Mouse (Mus musculus): ENCODE measurements around the gene Rap1a. TPM values are rescaled to one million over a fixed set of nuclear protein-coding genes. Genes with fewer than 3 reads are reported as not detected.
"Not testable (repeated sequence)": the region's sequence is repeated elsewhere in the genome, so short reads cannot be mapped to it uniquely, and the experiment has no call there.

Gene Rap1a
- polyA plus RNA-seq, 1 experiment from 2014 or later, result 98.9 TPM

DNA sequence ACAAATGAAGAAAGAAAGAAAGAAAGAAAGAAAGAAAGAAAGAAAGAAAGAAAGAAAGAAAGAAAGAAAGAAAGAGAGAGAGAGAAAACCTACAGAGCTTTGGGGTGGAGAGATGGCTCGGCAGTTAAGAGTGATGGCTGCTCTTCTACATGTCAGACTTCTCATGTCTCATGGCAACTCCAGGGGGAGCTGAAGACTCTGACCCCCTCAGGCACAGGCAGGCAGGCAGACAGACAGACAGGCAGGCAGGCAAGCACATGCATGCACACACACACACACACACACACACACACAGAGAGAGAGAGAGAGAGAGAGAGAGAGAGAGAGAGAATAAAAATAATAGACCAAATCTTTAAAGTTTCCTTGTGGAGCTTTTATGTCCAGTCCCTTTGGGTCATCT is 100.3 kb downstream of the Rap1a start:
- Histone ChIP-seq H3K27me3 (ENCODE audit: control insufficient read depth, insufficient read depth, low read depth, low read length) (peaks cover 19% of the 10 kb centered on the region), H3K4me2 (ENCODE audit: low read depth, low read length) (peak overlapping the region; percentile 8; the same call in 1 of the 2 replicates), H3K4me1 (ENCODE audit: control insufficient read depth, low read depth, low read length) (peaks cover 61% of the 10 kb centered on the region), H3K9ac (ENCODE audit: low read depth, low read length) (peak overlapping the region; percentile 38)
- ATAC-seq (ENCODE audit: low read depth); H3K36me3 ChIP-seq (ENCODE audit: control insufficient read depth, insufficient read depth); H3K27ac ChIP-seq (ENCODE audit: low read length); H3K4me3 ChIP-seq (ENCODE audit: low read depth, low read length); H3K9me3 ChIP-seq (replicated peaks; ENCODE audit: control insufficient read depth, low read length): not testable (repeated sequence)
- 19% methylated on average over 1 of the region's 1 CpGs for WGBS (ENCODE audit: insufficient replicate concordance)

DNA sequence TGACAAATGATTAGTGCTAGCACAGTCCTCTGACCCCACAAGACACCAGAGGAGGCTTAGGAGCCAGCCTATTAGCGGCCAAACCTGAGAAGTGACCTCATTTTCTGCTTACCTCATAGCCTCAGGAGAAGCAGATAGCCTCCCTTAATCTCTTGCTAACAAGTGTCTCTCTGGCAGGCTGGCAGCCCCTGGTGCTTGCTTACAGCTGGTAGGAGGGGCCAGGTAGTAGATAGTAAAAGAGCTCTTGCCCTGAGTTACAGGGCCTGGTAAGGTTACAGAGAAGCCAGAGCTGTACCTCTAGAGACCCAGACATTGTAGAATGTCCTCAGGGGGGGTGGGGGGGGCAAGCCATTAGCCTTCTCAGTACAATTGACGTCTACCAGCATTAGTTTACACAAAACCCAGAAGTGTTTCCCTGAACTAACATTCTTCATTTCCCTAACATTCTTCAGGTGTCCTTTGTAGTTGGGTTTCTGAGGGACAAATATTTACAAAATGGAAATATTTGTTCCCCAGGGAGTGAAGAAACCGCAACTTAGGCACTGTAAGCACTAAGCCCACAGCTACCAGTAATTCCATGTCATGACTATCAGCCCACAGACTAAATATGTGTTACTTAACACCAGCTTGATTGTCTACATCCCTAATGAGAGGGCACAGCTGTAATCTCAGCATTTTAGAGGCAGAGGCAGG is 101.7 kb downstream of the Rap1a start:
- Histone ChIP-seq H3K4me3 (ENCODE audit: low read depth, low read length) (no peak overlapping the region), H3K9ac (ENCODE audit: low read depth, low read length) (peak overlapping the region; percentile 32; the same call in 1 of the 2 replicates), H3K9me3 (replicated peaks; ENCODE audit: control insufficient read depth, low read length) (no peaks in the 10 kb centered on the region), H3K27me3 (ENCODE audit: control insufficient read depth, insufficient read depth, low read depth, low read length) (peaks cover 27% of the 10 kb centered on the region), H3K4me2 (ENCODE audit: low read depth, low read length) (peak overlapping the region; percentile 36), H3K36me3 (ENCODE audit: control insufficient read depth, insufficient read depth) (no peaks in the 10 kb centered on the region), H3K4me1 (ENCODE audit: control insufficient read depth, low read depth, low read length) (peaks cover 51% of the 10 kb centered on the region), H3K27ac (ENCODE audit: low read length) (peak overlapping the region; percentile 89)
- ATAC-seq (ENCODE audit: low read depth), result peak; percentile 93
- 37% methylated on average over 3 of the region's 3 CpGs for WGBS (ENCODE audit: insufficient replicate concordance)

DNA sequence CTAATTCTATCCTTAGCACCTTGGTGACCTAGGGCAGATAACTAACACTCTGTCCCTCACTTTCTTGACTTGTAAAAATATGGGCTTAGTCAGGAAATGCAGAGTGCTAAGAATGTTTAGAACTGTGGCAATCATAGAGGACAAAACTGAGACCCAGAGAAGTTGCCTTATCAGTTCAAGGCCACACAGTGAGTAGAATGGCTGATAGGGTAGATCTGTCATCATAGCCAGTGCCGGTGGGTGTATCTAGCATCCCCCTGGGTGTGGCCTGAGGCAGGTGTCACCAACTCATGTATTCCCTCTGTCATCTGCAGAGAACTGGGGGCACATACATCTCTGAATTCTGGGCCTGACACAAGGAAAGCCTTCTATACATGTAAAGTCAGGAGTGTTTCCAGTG is 102.8 kb downstream of the Rap1a start:
- Histone ChIP-seq H3K4me3 (ENCODE audit: low read depth, low read length) (no peak overlapping the region), H3K4me2 (ENCODE audit: low read depth, low read length) (peak overlapping the region; percentile 36), H3K27me3 (ENCODE audit: control insufficient read depth, insufficient read depth, low read depth, low read length) (peaks cover 34% of the 10 kb centered on the region), H3K9ac (ENCODE audit: low read depth, low read length) (peak overlapping the region; percentile 32; the same call in 1 of the 2 replicates), H3K9me3 (replicated peaks; ENCODE audit: control insufficient read depth, low read length) (no peaks in the 10 kb centered on the region), H3K27ac (ENCODE audit: low read length) (peak overlapping the region; percentile 89), H3K36me3 (ENCODE audit: control insufficient read depth, insufficient read depth) (no peaks in the 10 kb centered on the region), H3K4me1 (ENCODE audit: control insufficient read depth, low read depth, low read length) (peaks cover 42% of the 10 kb centered on the region)
- ATAC-seq (ENCODE audit: low read depth), result peak; percentile 60
- 19% methylated on average over 1 of the region's 1 CpGs for WGBS (ENCODE audit: insufficient replicate concordance)

DNA sequence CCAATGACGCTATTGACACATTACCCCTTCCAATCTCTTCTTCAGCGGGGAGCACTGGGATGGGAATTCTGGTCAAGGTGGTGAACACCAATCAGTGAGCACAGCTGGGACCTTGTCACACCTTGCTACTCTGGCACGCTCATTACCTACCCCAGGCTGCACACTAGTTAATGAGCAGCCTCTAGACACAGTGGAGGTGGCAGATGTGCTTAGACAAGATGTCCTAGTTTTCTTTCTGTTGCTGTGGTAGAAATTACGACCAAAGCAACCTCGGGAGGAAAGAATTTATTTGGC is 104.0 kb downstream of the Rap1a start:
- WGBS (ENCODE audit: insufficient replicate concordance), result 67% methylated on average over 5 of the region's 5 CpGs
- ATAC-seq (ENCODE audit: low read depth), result no peak
- no peaks in the 10 kb centered on the region for H3K9me3 ChIP-seq (replicated peaks; ENCODE audit: control insufficient read depth, low read length)
- no peak overlapping the region for H3K4me3 ChIP-seq (ENCODE audit: low read depth, low read length)
- no peak overlapping the region for H3K9ac ChIP-seq (ENCODE audit: low read depth, low read length)
- H3K27me3 ChIP-seq (ENCODE audit: control insufficient read depth, insufficient read depth, low read depth, low read length), result peaks cover 41% of the 10 kb centered on the region
- H3K4me2 ChIP-seq (ENCODE audit: low read depth, low read length), result no peak overlapping the region
- H3K4me1 ChIP-seq (ENCODE audit: control insufficient read depth, low read depth, low read length), result peaks cover 36% of the 10 kb centered on the region
- no peaks in the 10 kb centered on the region for H3K36me3 ChIP-seq (ENCODE audit: control insufficient read depth, insufficient read depth)
- no peak overlapping the region for H3K27ac ChIP-seq (ENCODE audit: low read length)

DNA sequence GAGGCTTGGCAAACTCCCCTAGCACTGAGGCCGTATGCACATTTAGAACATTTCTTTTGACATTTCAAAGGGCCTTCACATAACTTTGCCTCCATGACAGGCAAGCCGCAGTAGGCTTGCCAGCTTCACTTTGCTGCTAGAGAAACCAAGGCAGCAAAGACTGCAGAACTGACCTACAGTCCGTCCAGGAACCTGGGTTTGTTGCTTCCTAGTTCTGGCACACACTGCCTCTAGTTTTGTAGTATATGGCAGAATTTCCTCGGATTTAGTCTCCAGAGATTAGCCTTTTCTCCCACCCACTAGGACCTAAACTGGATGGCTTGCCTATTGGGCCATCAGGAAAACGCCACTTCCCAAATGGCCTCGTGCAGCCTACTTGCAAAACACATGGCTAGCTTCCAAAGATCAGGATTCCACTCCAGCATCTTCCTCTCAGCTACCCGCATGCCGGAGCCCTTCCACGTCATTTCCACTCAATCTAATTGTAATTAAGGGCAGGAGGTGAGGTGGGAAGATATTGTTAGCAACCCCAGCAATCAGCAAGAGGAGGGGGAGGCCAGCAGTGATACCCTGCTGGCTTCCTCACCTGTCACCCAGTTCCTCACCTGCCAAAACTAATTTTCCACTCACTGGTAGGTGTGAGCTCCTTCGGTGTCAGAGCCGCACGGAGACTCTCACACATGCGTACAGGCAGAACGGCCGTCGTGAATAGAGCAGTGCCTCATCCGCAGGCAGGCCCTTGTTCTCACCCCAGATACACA is 104.6 kb downstream of the Rap1a start:
- 77% methylated on average over 17 of the region's 17 CpGs for WGBS (ENCODE audit: insufficient replicate concordance)
- no peaks in the 10 kb centered on the region for H3K36me3 ChIP-seq (ENCODE audit: control insufficient read depth, insufficient read depth)
- H3K4me2 ChIP-seq (ENCODE audit: low read depth, low read length), result no peak overlapping the region
- peaks cover 41% of the 10 kb centered on the region for H3K27me3 ChIP-seq (ENCODE audit: control insufficient read depth, insufficient read depth, low read depth, low read length)
- ATAC-seq (ENCODE audit: low read depth), result no peak
- H3K27ac ChIP-seq (ENCODE audit: low read length), result no peak overlapping the region
- no peaks in the 10 kb centered on the region for H3K9me3 ChIP-seq (replicated peaks; ENCODE audit: control insufficient read depth, low read length)
- H3K4me3 ChIP-seq (ENCODE audit: low read depth, low read length), result no peak overlapping the region
- peaks cover 32% of the 10 kb centered on the region for H3K4me1 ChIP-seq (ENCODE audit: control insufficient read depth, low read depth, low read length)
- H3K9ac ChIP-seq (ENCODE audit: low read depth, low read length), result no peak overlapping the region

DNA sequence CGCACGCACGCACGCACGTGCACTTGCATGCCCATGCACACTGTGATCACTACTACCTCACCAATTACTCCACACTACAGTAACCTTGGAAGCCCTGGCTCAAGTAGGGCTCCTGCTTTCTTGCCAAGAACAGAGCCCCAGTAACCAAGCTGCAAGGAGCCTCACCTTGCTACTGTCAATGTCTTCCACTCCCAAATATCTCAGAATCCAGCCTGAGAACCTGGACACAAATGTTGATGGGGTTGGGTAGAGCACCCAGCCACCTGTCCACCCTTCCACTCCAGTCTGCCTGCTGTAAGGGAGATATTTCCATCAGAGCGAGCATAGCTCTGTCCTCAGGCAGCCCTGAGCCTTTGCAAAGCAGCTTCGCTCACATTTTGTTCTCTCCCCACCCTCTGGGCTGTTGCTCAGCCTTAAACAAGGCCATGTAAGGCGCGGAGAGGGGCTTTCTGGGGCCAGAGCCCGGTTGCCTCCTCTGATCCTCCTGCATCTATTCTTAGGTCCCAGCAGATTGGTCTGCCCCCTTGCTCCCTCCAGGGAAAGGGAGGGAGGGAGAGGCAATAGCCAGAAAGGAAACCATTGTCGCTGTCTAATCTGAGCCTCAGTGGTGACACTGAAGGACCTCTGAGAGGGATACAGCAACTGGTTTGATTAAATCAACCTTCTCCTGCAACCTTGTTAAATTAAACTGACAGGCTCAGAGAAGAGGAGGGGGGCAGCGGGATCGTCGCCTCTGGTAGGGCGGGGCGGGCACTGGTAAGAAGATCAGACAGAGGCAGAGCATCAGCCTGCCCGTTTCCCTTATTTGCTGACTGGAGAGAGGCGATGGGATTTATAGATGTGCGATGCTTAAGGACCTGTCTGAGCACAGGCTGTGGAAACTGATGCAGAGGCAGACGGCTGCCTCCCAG is 105.4 kb downstream of the Rap1a start:
- no peak overlapping the region for H3K4me3 ChIP-seq (ENCODE audit: low read depth, low read length)
- H3K27ac ChIP-seq (ENCODE audit: low read length), result no peak overlapping the region
- peaks cover 26% of the 10 kb centered on the region for H3K4me1 ChIP-seq (ENCODE audit: control insufficient read depth, low read depth, low read length)
- H3K4me2 ChIP-seq (ENCODE audit: low read depth, low read length), result no peak overlapping the region
- H3K9me3 ChIP-seq (replicated peaks; ENCODE audit: control insufficient read depth, low read length), result no peaks in the 10 kb centered on the region
- no peak overlapping the region for H3K9ac ChIP-seq (ENCODE audit: low read depth, low read length)
- H3K27me3 ChIP-seq (ENCODE audit: control insufficient read depth, insufficient read depth, low read depth, low read length), result peaks cover 41% of the 10 kb centered on the region
- WGBS (ENCODE audit: insufficient replicate concordance), result 47% methylated on average over 20 of the region's 20 CpGs
- no peak for ATAC-seq (ENCODE audit: low read depth)
- no peaks in the 10 kb centered on the region for H3K36me3 ChIP-seq (ENCODE audit: control insufficient read depth, insufficient read depth)

DNA sequence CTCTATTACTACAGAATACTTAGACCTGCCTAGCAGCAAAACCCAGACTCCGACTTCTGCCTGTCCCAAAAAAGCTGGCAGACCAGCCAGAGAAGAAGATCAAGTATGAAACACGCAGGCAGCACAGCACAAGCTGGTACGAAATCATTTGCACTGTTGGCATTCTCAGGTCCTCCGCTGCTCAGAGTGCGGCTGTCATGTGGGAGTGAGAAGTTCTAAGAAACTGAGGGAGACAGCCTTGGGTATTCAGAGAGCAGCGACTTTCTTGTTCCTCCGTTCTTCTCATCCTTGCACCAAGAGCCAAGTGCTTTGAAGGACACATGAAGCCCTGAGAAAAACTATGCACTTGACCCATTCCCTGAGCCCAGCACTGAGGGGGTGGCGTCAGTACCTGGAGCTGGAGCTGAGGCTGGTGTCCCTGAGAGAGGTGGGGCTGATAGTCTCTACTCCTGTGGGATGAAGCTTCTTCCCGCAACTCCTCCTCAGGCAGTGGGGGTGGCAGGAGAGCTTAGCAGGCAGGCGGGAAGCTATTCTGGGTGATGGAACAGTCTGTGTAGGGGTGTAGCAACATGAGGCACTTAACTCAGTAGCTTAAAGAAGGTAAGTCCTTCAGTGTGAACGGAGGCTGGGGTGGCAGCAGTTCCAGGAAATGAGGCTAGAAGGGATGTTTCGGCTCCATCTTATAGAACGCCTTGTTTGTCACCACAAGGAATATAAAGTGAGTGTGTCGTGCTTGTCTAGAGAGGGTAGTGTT is 107.6 kb downstream of the Rap1a start:
- no peak overlapping the region for H3K4me3 ChIP-seq (ENCODE audit: low read depth, low read length)
- WGBS (ENCODE audit: insufficient replicate concordance), result 60% methylated on average over 14 of the region's 14 CpGs
- H3K4me2 ChIP-seq (ENCODE audit: low read depth, low read length), result no peak overlapping the region
- no peaks in the 10 kb centered on the region for H3K9me3 ChIP-seq (replicated peaks; ENCODE audit: control insufficient read depth, low read length)
- no peak overlapping the region for H3K9ac ChIP-seq (ENCODE audit: low read depth, low read length)
- no peak for ATAC-seq (ENCODE audit: low read depth)
- H3K36me3 ChIP-seq (ENCODE audit: control insufficient read depth, insufficient read depth), result no peaks in the 10 kb centered on the region
- H3K27ac ChIP-seq (ENCODE audit: low read length), result no peak overlapping the region
- H3K4me1 ChIP-seq (ENCODE audit: control insufficient read depth, low read depth, low read length), result peaks cover 7% of the 10 kb centered on the region
- H3K27me3 ChIP-seq (ENCODE audit: control insufficient read depth, insufficient read depth, low read depth, low read length), result peaks cover 41% of the 10 kb centered on the region

DNA sequence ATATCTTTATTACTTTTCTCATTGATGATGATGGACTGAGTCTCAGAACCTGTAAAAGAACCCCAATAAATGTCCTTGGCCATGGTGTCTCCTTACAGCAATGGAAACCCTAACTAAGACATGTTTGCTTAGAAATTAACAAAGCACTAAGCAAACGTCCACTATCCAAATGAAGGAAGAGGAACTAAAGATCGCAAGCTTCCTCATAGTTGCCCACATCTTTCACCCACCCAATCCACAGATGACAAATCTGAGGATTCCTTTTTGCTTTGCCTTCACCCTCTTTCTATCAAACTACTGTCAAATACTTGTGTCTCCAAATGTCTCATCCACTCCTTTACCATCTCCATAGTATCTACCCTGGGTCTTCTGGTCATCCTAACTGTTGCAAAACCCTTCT is 112.6 kb downstream of the Rap1a start:
- ATAC-seq (ENCODE audit: low read depth), result no peak
- H3K4me1 ChIP-seq (ENCODE audit: control insufficient read depth, low read depth, low read length), result peaks cover 14% of the 10 kb centered on the region
- peaks cover 5% of the 10 kb centered on the region for H3K36me3 ChIP-seq (ENCODE audit: control insufficient read depth, insufficient read depth)
- no peak overlapping the region for H3K4me3 ChIP-seq (ENCODE audit: low read depth, low read length)
- WGBS (ENCODE audit: insufficient replicate concordance), result 36% methylated on average over 2 of the region's 2 CpGs
- no peak overlapping the region for H3K27ac ChIP-seq (ENCODE audit: low read length)
- H3K9ac ChIP-seq (ENCODE audit: low read depth, low read length), result no peak overlapping the region
- peaks cover 8% of the 10 kb centered on the region; the same call in 1 of the 2 replicates for H3K27me3 ChIP-seq (ENCODE audit: control insufficient read depth, insufficient read depth, low read depth, low read length)
- peak overlapping the region; percentile 84 for H3K4me2 ChIP-seq (ENCODE audit: low read depth, low read length)
- H3K9me3 ChIP-seq (replicated peaks; ENCODE audit: control insufficient read depth, low read length), result no peaks in the 10 kb centered on the region

All from liver, embryonic 16.5 days (tissue).